Mouse (Mus musculus): ENCODE data around the gene Glis3.

DNA sequence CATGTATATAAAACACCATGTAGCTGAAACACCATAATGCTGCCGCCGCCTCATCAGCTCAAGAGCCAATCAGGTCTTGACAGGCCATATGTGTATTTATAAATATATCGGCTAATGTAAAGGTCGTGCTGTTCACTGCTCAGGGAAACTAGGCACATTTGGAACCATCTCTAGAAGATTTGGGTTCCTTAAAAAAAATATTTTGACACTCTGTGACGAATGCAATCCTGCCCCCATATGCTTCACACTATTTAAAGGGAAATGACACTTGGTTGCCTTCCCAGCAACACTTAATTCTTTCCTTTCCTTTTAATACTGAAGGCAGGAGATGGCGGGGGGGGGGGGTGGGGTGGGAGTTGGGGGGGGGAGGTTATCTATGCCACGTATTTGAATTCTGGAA is 286.1 kb downstream of the Glis3 start:
- no peak for TF ChIP-seq CTCF (IDR thresholded peaks at IDR 0.05; ENCODE audit: control insufficient read depth, insufficient read depth, insufficient replicate concordance, low read depth, low read length)
- TF ChIP-seq POLR2A (IDR thresholded peaks at IDR 0.05; ENCODE audit: control insufficient read depth, low read depth, low read length) = no peak
